Mouse (Mus musculus) cortical plate, adult 2 months (tissue): ENCODE data around the gene Dscaml1. TPM values are rescaled to one million over a fixed set of nuclear protein-coding genes. Genes with fewer than 3 reads are reported as not detected.

Experiments
- H3K27ac ChIP-seq: fragments of 200-500 bp; 2 replicates; pipeline ENCODE4 v1.5.1; 2012; ENCODE audit warnings: low read length, control low read depth, inconsistent platforms; ENCODE audit not compliant: insufficient read depth
- H3K4me1 ChIP-seq: fragments of 200-500 bp; 2 replicates; pipeline ENCODE4 v1.6.1; 2011; ENCODE audit warnings: low read length; ENCODE audit not compliant: control insufficient read depth, insufficient read depth
- H3K4me3 ChIP-seq: fragments of 200-500 bp; 2 replicates; pipeline ENCODE4 v1.5.1; 2011; ENCODE audit warnings: mild to moderate bottlenecking, low read length, control low read depth; ENCODE audit not compliant: insufficient read depth
- CTCF ChIP-seq: fragments of 200-500 bp; IDR thresholded peaks from 2 replicates; pipeline ENCODE4 v1.5.1; 2011; ENCODE audit warnings: mild to moderate bottlenecking, control low read depth, low read length; ENCODE audit not compliant: insufficient read depth; ENCODE audit errors: extremely low read depth
- POLR2A ChIP-seq: fragments of 200-500 bp; IDR thresholded peaks from 2 replicates; pipeline ENCODE4 v1.6.1; 2011; ENCODE audit warnings: mild to moderate bottlenecking, low read length, control low read depth; ENCODE audit not compliant: insufficient read depth; ENCODE audit errors: extremely low read depth
- polyA plus RNA-seq: library from polyadenylated mRNA; depleted of rRNA; stranded (reverse); fragments of >200 nt; gene quantifications from 2 replicates; pipeline ENCODE4 v1.2.3, GENCODE M21; 2012

Gene Dscaml1
- polyA plus RNA-seq, 1 experiment = 29.7 TPM

DNA sequence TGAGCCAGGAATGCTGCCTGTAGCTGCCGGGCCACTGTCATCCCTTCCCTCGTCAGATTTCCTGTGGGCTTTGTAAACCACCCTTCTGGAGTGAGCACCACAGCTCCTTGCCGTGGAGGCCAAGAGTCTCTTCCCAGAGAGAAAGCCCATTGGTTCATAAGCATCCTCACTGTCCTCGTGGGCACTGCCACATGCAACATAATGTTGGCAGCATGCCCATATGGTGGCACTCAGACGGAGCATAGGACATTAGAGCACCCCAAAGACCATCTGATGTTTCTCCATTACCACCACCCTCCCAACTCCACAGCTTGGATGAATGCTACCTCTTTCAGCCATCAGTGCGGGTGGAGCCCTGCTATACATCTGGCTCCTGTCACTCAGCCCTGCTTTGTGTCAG lies 306.8 kb downstream of the Dscaml1 start:
- Histone ChIP-seq H3K4me1 (no peaks in the 10 kb centered on the region), H3K4me3 (no peak overlapping the region), H3K27ac (no peak overlapping the region)
- TF ChIP-seq CTCF = no peak

DNA sequence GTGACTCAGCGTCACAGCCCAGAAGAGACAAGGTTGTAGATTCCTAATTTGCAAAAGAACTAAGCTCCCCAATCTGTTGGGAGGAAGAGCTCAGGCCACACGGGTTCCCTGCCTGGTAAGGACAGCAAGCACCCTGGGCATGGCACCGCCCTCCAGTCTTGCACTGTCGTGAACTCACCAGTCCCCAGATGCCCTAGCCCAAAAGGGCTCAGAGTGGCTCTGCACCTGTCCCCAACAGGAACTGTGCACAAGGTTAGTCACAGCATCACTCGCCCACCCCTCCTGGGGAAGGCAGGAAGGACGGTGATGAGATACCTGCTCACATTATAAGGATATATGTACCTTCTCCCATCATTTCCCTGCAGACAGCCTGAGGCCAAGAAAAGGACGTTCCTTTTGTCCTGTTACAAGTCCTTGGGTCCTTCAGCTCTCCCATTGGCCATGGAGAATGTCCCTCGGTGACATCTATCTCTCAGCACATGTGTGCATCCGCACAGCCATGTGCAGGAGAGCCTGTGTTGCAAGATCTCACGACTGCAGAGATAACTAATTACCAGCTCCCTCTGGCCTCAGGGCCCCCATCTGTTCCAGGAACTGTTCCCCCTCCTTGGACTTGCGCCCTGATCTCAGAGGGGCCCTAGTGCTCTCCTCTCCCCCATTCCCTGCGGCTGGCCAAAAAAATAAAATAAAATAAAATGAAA lies 312.7 kb downstream of the Dscaml1 start:
- no peak overlapping the region for H3K27ac ChIP-seq
- no peak overlapping the region for H3K4me3 ChIP-seq
- peaks cover 4% of the 10 kb centered on the region; the same call in 1 of the 2 replicates for H3K4me1 ChIP-seq
- TF ChIP-seq CTCF (no peak), POLR2A (no peak)

DNA sequence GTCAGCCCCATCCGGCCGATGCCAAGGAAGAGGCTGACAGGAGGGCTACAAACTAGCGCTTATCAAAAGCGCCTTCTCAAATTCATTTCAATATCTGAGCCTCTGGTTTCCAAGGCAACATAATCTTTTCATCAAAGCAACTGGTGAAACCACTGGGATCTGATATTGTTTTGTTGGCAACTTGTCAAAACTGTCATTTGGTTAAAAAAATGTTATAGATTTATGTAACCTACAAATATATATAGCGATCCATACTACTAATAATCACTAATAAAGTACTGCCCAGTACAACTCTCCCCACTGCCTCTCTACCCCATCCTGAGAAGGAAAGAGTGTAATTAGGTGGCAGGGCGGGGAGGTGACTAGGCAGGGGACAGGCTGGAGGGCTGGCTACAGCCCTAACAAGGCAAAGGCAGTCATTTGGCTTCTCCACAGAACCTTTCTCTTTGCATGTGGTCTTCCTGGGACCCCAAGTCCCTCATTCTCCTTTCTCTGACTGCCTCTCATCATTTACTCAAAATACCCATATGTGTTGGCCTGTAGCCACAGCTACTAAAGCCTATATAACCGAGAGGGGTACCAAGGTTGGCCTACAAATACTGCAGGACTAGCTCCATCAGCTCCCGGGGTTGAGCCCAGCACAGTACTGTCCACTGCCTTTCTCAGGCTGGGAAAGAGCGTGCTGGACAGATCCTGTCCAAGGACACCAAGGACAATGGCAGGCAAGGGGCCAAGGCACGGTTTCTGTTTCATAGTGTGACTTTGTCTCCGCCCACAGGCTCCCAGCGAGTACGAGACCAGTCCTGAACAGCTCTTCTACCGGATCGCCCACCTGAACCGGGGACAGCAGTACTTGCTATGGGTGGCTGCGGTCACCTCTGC lies 313.5 kb downstream of the Dscaml1 start:
- no peak overlapping the region for H3K27ac ChIP-seq
- H3K4me3 ChIP-seq = no peak overlapping the region
- peaks cover 4% of the 10 kb centered on the region; the same call in 1 of the 2 replicates for H3K4me1 ChIP-seq
- TF ChIP-seq CTCF = no peak
- no peak for TF ChIP-seq POLR2A

DNA sequence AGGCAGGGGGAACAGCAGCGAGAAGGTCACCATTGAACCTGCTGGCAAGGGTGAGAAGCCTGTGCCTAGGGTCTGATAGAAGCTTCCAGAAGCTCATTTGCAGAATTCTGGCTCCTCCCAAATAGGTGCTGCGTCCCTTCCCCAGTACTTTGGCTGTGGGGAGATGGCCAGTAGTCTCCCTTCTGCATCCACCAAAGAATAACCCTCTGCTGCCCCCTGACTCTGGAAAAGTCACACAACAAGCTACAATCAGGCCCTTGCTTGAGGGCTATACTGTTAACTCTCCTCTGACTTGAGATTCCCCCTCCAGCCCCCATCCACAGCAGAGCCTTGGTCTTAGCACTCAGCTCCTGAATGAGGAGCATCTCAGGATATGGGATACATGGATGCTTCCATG lies 314.2 kb downstream of the Dscaml1 start:
- no peak overlapping the region for H3K4me3 ChIP-seq
- H3K27ac ChIP-seq = no peak overlapping the region
- TF ChIP-seq POLR2A (no peak), CTCF (peak; percentile 32; the same call in 1 of the 2 replicates)
- H3K4me1 ChIP-seq = peaks cover 4% of the 10 kb centered on the region; the same call in 1 of the 2 replicates

DNA sequence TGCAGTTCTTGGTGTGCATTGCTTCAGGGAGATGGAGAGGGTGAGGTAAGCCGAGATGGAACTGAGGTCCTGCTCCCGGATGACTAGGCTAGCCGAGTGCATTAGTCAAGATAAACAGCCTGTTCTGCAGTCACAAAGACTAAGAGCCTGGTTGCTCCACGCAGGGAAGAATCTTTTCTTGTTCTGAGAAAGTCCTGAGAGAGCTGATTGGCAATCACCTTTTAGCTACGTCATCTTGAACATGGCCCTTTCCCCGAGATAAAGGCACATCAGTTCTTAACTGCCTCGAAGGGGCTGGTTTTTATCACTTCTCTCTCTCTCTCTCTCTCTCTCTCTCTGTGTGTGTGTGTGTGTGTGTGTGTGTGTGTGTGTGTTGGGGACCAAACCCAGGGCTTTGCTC lies 319.0 kb downstream of the Dscaml1 start:
- H3K27ac ChIP-seq = no peak overlapping the region
- TF ChIP-seq POLR2A = no peak
- TF ChIP-seq CTCF = no peak
- H3K4me3 ChIP-seq = no peak overlapping the region
- H3K4me1 ChIP-seq = no peaks in the 10 kb centered on the region

DNA sequence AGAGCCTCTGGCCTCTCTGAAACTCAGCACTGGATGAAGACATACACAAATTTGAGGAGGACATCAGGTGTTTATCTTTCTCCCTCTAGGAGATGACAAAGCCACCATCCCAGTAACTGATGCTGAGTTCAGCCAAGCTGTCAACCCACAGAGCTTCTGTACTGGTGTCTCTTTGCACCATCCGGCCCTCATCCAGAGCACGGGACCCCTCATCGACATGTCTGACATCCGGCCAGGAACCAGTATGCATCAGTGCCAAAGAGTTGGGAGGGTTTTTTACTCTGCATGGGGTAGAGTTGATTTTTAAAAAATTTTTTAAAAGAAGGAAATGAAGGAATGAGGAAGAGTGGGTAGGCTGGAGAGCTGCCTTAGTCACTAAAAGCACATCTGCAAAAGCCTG lies 323.5 kb downstream of the Dscaml1 start:
- TF ChIP-seq CTCF (no peak), POLR2A (no peak)
- no peak overlapping the region for H3K4me3 ChIP-seq
- H3K4me1 ChIP-seq = no peaks in the 10 kb centered on the region
- H3K27ac ChIP-seq = no peak overlapping the region

DNA sequence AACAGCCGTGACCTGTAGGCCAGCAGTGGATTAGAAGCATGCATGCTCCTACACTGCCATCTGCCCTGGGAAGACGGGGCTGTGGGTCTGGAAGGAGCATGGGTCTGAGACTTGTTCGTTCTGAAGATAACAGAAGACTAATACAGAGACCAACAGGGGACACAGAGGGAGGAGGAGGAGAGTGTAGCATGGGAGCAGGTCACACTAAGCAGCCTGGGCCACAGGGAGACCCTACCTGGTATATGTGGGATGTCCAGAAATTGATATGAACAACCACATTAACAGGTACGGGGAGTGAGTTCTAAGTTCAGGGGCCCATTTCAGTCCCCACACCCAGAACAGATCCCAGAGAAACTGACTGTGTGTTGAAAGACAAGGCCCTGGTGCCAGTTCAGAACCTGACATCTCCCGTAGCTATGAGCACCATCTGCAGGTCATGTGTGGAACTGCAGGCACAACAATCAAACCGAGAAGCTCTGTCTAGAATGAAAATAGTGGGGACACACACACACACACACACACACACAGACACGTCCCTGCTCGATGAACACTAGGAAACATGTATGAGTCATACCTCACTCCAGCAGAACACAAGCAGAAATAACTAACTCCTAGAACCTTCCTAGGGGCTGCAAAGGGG lies 328.1 kb downstream of the Dscaml1 start:
- H3K4me3 ChIP-seq = no peak overlapping the region
- TF ChIP-seq POLR2A = no peak
- peak; percentile 96 for TF ChIP-seq CTCF
- no peak overlapping the region for H3K27ac ChIP-seq
- H3K4me1 ChIP-seq = no peaks in the 10 kb centered on the region

DNA sequence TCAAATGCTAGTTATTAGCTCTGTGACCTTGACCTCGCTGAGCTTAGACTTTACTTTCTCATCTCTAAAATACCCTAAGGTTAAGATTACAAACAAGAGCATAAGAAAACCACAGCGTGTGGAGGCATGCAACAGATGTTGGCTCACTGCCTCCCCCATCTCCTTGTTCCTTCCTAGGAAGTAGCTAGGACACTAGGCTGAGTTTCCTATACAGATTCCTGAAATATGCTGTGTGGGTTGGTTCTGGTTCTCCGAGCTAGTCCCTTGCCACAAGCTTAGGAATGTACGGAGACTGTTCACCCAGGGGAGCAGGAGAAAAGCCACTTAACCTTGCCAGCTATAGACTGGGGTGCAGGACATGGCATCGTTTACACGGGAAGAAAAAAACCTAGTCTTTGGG lies 339.8 kb downstream of the Dscaml1 start:
- no peak overlapping the region for H3K4me3 ChIP-seq
- H3K27ac ChIP-seq = no peak overlapping the region
- TF ChIP-seq POLR2A = no peak
- TF ChIP-seq CTCF = no peak
- H3K4me1 ChIP-seq = 0 out of 2 replicates have a peak, but pooled peaks cover 2% of the 10 kb centered on the region

DNA sequence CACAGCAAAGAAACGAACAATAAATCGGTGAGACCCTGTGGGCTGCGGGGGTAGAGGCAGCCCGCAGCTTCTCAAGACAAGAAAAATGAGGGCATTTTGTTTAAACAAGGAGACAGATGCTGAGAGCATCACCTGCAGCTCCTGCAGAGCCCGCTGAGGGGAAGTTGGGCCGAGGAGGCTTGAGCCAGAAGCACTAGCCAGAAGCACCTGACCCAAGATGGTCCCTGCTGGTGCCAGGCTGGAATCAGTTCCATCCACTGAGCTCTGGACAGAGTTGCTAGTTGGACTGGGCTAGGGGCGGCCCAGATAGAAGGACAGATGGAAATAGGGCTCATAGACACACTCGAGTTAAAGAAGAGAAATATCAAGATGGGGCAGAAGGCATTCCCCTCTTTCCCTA lies 340.7 kb downstream of the Dscaml1 start:
- TF ChIP-seq POLR2A (no peak), CTCF (no peak)
- no peak overlapping the region for H3K27ac ChIP-seq
- 0 out of 2 replicates have a peak, but pooled peaks cover 2% of the 10 kb centered on the region for H3K4me1 ChIP-seq
- no peak overlapping the region for H3K4me3 ChIP-seq

DNA sequence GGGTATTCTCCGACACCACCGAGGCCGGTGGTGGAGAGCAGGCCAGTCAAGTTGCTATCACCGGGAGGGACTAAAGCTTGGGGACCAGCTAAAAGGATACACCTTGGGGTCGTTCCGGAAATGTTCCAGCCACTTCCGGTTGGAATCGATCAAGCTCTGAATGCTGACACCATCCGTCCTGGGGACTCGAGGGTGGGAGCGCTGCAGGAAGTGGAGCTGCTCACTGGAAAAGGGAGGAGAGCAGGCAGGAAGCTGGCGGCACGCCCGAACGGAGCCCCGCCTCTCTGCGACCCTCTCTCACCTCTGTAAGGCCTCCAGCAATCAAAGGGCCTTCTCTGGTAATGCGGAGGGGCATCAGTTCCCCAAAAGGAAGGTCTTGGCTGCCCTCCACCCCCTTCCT lies 342.0 kb downstream of the Dscaml1 start:
- TF ChIP-seq CTCF = no peak
- no peak for TF ChIP-seq POLR2A
- no peak overlapping the region for H3K27ac ChIP-seq
- H3K4me3 ChIP-seq = no peak overlapping the region
- H3K4me1 ChIP-seq = 0 out of 2 replicates have a peak, but pooled peaks cover 2% of the 10 kb centered on the region
